Mouse (Mus musculus): ENCODE results near the gene Tln1. TPM values are rescaled to one million over a fixed set of nuclear protein-coding genes. Genes with fewer than 3 reads are reported as not detected.

Tln1 gene
- polyA plus RNA-seq, 2 experiments, result 62.4 to 69.4 TPM

GRCm38 (mm10) chr4:43546375-43547047, 16.0 kb downstream of the Tln1 start:
- TF ChIP-seq POLR2A (IDR thresholded peaks at IDR 0.05; ENCODE audit: borderline replicate concordance, extremely low read depth, insufficient read depth, insufficient read length), result no peak
- Histone ChIP-seq H3K4me2 (replicated peaks; ENCODE audit: low read depth, low read length, severe bottlenecking) (no peak overlapping the region), H3K27ac (replicated peaks; ENCODE audit: low read depth, low read length) (no peak overlapping the region), H3K4me3 (replicated peaks; ENCODE audit: low read length) (no peak overlapping the region), H3K9me3 (ENCODE audit: control insufficient read depth, low read length) (no peaks in the 10 kb centered on the region), H3K4me1 (ENCODE audit: control insufficient read depth, insufficient read depth, low read length) (no peaks in the 10 kb centered on the region), H3K9ac (ENCODE audit: low read depth, low read length, severe bottlenecking) (no peak overlapping the region), H3K36me3 (ENCODE audit: control insufficient read depth, insufficient read depth, low read length) (peaks cover 100% of the 10 kb centered on the region), H3K27me3 (ENCODE audit: control insufficient read depth, insufficient read depth, low read length) (no peaks in the 10 kb centered on the region)
- DNase-seq (ENCODE audit: low spot score) (no peak), ATAC-seq (ENCODE audit: low FRiP score, low read depth) (no peak)
- 93% methylated on average over 11 of the region's 12 CpGs for WGBS

DNA sequence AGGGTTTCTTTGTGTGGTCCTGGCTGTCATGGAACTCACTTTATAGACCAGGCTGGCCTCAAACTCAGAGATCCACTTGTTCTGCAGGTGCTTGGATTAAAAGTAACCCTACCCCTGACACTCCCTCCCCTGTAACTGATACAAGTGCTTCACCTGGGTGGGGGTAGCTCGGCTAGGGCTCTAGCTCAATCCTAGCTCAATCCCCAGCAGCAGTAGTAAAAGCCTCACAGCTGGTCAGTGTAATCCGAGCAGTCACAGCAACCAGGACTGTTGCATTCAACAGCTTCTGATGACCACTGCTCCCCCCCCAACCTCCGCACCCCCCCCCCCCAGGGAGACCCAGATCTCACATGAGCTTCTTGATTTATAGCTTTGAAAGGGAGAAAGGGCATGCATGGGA, 20.4 kb downstream of the Tln1 start:
- DNase-seq (ENCODE audit: low spot score), result no peak
- Histone ChIP-seq H3K4me2 (replicated peaks; ENCODE audit: low read depth, low read length, severe bottlenecking) (no peak overlapping the region), H3K27ac (replicated peaks; ENCODE audit: low read depth, low read length) (no peak overlapping the region), H3K9me3 (ENCODE audit: control insufficient read depth, low read length) (no peaks in the 10 kb centered on the region), H3K4me1 (ENCODE audit: control insufficient read depth, insufficient read depth, low read length) (no peaks in the 10 kb centered on the region), H3K27me3 (ENCODE audit: control insufficient read depth, insufficient read depth, low read length) (no peaks in the 10 kb centered on the region), H3K4me3 (replicated peaks; ENCODE audit: low read length) (no peak overlapping the region), H3K36me3 (ENCODE audit: control insufficient read depth, insufficient read depth, low read length) (peaks cover 95% of the 10 kb centered on the region), H3K9ac (ENCODE audit: low read depth, low read length, severe bottlenecking) (no peak overlapping the region)
- WGBS, result 61% methylated on average over 3 of the region's 3 CpGs
- TF ChIP-seq POLR2A (IDR thresholded peaks at IDR 0.05; ENCODE audit: borderline replicate concordance, extremely low read depth, insufficient read depth, insufficient read length), result no peak
- ATAC-seq (ENCODE audit: low FRiP score, low read depth), result no peak

- no peak overlapping the region for H3K9ac ChIP-seq (ENCODE audit: low read depth, low read length, severe bottlenecking)
- no peaks in the 10 kb centered on the region for H3K4me1 ChIP-seq (ENCODE audit: control insufficient read depth, insufficient read depth, low read length)
- H3K4me2 ChIP-seq (replicated peaks; ENCODE audit: low read depth, low read length, severe bottlenecking), result no peak overlapping the region
- no peaks in the 10 kb centered on the region for H3K27me3 ChIP-seq (ENCODE audit: control insufficient read depth, insufficient read depth, low read length)
- DNase-seq (ENCODE audit: low spot score) (no peak), ATAC-seq (ENCODE audit: low FRiP score, low read depth) (no peak)
- no peak overlapping the region for H3K27ac ChIP-seq (replicated peaks; ENCODE audit: low read depth, low read length)
- H3K4me3 ChIP-seq (replicated peaks; ENCODE audit: low read length), result no peak overlapping the region
- 94% methylated on average over 9 of the region's 9 CpGs for WGBS
- peaks cover 100% of the 10 kb centered on the region for H3K36me3 ChIP-seq (ENCODE audit: control insufficient read depth, insufficient read depth, low read length)
- no peak for TF ChIP-seq POLR2A (IDR thresholded peaks at IDR 0.05; ENCODE audit: borderline replicate concordance, extremely low read depth, insufficient read depth, insufficient read length)
- H3K9me3 ChIP-seq (ENCODE audit: control insufficient read depth, low read length), result no peaks in the 10 kb centered on the region
Observed at GRCm38 (mm10) chr4:43536031-43536430, 26.5 kb downstream of the Tln1 start.

GRCm38 (mm10) chr4:43535628-43536027, 26.9 kb downstream of the Tln1 start:
- Histone ChIP-seq H3K36me3 (ENCODE audit: control insufficient read depth, insufficient read depth, low read length) (peaks cover 100% of the 10 kb centered on the region), H3K4me1 (ENCODE audit: control insufficient read depth, insufficient read depth, low read length) (no peaks in the 10 kb centered on the region), H3K4me2 (replicated peaks; ENCODE audit: low read depth, low read length, severe bottlenecking) (no peak overlapping the region), H3K27ac (replicated peaks; ENCODE audit: low read depth, low read length) (no peak overlapping the region), H3K9me3 (ENCODE audit: control insufficient read depth, low read length) (no peaks in the 10 kb centered on the region), H3K9ac (ENCODE audit: low read depth, low read length, severe bottlenecking) (no peak overlapping the region), H3K27me3 (ENCODE audit: control insufficient read depth, insufficient read depth, low read length) (no peaks in the 10 kb centered on the region), H3K4me3 (replicated peaks; ENCODE audit: low read length) (no peak overlapping the region)
- ATAC-seq (ENCODE audit: low FRiP score, low read depth), result no peak
- TF ChIP-seq POLR2A (IDR thresholded peaks at IDR 0.05; ENCODE audit: borderline replicate concordance, extremely low read depth, insufficient read depth, insufficient read length), result no peak
- no peak for DNase-seq (ENCODE audit: low spot score)
- 96% methylated on average over 8 of the region's 8 CpGs for WGBS

DNA sequence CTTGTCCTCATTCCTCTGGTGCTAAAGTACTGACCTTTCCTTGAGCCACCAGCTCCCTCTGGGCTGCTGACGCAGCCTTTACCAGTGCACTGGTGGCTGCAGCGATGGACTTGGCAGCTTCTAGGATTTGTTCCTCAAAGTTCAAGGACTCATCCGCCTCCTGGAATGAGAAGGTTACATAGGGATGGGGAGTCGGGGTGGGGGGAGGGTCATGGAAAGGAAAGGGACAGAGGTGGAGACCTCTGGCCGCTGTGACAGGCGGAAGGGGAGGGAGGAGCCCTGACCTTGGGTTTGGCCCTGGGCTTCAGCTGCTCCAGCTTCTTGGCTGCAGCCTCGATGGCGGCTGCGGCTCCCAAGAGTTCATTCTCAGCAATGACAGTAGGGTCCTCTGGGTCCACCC, 29.2 kb downstream of the Tln1 start:
- no peaks in the 10 kb centered on the region for H3K9me3 ChIP-seq (ENCODE audit: control insufficient read depth, low read length)
- ATAC-seq (ENCODE audit: low FRiP score, low read depth) (no peak), DNase-seq (ENCODE audit: low spot score) (no peak)
- H3K36me3 ChIP-seq (ENCODE audit: control insufficient read depth, insufficient read depth, low read length), result peaks cover 81% of the 10 kb centered on the region
- no peak for TF ChIP-seq POLR2A (IDR thresholded peaks at IDR 0.05; ENCODE audit: borderline replicate concordance, extremely low read depth, insufficient read depth, insufficient read length)
- H3K4me2 ChIP-seq (replicated peaks; ENCODE audit: low read depth, low read length, severe bottlenecking), result no peak overlapping the region
- no peak overlapping the region for H3K4me3 ChIP-seq (replicated peaks; ENCODE audit: low read length)
- H3K9ac ChIP-seq (ENCODE audit: low read depth, low read length, severe bottlenecking), result no peak overlapping the region
- no peaks in the 10 kb centered on the region for H3K4me1 ChIP-seq (ENCODE audit: control insufficient read depth, insufficient read depth, low read length)
- no peak overlapping the region for H3K27ac ChIP-seq (replicated peaks; ENCODE audit: low read depth, low read length)
- 91% methylated on average over 9 of the region's 9 CpGs for WGBS
- no peaks in the 10 kb centered on the region for H3K27me3 ChIP-seq (ENCODE audit: control insufficient read depth, insufficient read depth, low read length)
